Mouse (Mus musculus) cerebellum, postnatal 36 days (tissue): ENCODE measurements at regions not wholly inside any gene's neighbourhood (a gene's known extent, or its start where the extent isn't known, plus 50 kb on each side); places are given as distances from the start of the nearest gene placed in this dataset.

Source experiments
- DNase-seq, 2 experiments: peaks; one replicate each; pipeline ENCODE4 v3.0.0; 2021 to 2022; ENCODE audit warnings: mixed read lengths in 2 of 2

DNA sequence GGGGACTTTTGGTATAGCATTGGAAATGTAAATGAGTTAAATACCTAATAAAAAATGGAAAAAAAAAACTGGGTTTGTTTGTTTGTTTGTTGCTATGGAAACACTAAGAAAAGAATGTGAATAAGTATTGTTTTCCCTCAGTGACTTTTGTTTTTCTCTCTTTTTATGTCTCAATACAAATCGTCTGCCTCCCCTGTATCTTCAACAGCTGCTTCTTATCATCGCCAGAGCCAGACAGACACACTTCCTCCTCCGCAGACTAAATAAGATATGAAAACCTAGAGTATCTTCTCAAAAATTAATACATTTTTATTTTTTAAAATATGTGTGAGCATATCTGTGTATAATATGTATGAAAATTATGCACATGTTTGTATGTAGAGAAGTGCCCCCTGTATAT is 389.0 kb downstream of the Nuf2 start:
- DNase-seq = no peak

DNA sequence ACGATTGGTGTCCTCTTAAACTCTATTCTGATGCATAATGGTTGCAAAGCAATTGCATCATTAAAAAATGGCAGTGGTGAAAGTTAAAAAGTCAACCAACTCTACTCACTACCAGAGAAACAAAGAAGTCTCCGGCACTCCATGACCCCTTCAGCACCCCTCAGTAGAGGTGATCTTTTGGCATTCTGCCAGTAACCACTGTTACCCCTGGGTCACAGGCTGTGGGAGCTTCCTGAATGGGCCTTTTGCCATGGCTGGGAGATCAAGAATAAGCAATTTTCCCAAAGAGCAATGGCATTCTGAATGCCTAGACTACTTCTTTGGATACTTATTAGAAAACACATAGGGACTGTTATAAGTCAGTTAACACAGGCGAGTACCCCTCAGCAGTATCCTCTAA is 391.2 kb downstream of the Nuf2 start:
- DNase-seq = no peak

DNA sequence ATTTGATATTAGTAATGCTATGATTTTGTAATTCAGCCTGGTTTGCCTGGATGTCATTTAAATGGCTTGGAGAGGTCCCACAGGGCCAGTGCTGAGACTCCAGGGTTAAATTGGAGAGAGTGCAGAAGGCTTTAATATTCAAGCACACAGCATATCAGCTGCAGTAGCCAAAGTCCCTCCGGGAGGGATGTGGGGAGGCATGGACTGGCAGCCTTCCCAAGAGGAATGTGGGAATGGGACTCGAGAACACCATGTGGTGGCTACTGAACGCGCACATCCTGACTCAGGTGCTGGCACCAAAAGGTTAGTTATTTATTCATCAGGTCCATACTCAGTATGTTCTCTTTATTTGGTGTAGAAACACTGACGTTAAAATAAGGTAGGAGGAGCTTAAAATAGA is 391.8 kb downstream of the Nuf2 start:
- peak; percentile 8 to 16 for DNase-seq

DNA sequence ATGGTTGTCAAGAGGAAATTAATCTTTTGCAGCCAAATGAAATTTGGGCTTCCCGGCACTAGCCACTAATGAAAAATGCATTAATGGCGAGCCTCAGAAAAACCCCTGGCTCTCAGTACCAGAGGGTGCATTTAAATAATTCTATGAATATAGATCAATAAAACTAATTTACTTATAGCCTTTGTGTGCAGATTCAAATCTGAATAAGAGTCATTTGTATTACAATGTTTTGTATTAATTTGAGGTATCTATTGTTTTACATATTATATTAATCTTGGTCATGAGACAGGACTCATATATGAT is 392.1 kb downstream of the Nuf2 start:
- no peak for DNase-seq

DNA sequence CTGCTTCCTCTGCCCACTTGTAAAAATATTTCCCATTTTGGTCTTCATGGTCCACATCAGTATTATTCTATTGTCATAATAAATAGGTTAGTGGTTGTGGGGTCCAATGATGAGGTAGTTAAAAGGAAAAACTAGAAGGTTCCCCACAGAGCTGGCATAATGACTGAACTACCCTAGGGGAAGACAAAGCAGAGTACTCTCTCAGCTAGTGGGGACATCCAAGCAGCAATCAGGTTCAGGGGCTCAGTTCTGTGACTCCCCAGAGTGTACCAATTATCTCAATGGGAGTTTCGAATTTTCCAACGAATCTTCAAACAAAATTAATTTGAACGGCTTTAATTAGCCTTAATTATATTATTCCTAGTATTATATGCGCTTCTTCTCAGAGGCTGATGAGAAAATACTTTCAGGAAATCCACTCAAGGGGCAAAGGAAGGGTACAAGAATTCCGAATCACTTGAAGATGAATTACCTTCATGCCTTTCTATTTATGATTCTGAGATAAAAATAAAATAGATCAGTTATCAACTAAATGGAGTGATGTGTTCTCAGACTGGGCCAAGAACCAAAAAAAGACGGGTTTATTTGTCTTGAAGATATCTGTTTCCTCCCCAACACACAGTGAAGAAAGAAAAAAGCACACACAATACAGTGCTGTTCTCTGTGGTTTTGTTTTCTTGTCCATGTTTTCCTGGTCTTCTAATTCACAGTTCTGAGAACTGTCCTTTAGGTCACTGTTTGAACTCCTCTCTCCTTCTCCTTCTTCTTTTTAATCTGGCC is 392.7 kb downstream of the Nuf2 start:
- DNase-seq = no peak

DNA sequence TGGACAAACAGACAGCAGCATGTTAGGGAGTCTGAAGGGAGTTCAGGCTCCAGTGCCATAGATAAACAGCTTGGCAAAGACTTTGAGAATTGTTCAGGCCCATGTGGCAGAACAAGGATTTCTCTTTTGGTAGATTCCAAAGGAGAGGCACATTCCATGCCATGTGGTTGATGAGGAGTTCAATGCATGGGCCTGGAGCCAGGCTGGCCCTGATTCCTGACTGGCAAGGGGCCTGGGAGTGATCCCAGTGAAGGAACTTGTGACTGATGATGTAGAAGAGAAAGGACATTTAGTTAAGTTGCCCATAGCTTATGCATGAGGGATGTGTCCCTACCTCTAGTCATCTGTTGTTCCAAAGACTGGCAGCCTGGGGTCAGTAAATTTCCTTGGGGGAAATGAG is 395.7 kb downstream of the Nuf2 start:
- DNase-seq = no peak

DNA sequence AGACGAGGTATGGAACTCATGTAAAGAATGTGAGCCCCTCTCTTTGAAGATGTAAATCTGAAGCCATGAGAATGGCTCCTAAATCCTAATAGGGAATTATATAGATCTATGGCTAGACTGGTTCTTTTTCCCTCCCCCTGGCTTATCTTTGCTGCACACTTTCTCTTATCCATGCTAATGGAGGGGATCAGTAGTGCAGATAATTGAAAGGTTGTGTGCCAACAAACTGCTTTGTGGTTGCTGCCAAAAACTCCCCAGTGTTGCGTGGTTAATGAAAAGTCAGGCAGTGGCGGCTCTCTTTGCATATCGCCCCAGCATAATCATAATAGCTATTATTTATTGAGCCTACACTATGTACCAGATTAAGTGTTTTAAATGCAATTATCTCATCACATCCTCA is 427.6 kb downstream of the Nuf2 start:
- DNase-seq = no peak

DNA sequence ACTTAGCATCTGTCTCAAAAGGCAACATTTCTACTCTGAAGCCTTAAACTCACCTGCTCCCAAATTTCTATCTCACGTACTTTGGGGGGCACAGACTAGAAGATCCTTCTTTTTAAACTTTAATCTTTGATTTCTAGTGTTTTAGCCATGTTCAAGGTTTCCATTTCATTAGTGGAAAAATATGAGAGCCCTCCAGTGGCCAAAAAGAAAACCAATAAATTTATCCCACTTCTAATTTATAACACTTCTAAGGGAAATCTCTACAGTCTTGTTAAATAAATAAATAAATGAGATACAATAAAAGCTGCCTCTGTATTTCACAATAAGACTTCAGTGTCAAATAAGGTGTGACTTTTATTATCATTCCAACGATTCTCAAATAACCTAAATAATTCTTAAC is 428.2 kb downstream of the Nuf2 start:
- no peak for DNase-seq

DNA sequence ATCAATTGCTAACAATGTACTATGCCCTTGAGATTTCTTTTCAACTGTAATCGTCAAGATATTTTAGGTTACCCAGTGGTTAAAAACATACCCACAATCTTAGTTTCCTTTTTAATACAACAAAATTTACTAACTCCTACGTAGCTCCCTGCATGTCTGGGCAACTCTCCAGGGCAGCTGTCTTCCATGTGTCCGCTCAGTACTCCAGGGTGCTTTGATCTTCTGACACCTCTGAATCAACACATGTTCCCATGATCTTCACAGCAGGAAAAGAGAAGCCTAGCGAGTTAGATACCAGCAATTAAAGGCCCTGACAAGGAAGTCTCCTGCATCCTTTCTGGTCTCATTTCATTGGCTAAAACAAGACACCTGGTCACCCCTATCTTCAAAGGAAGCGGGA is 432.0 kb downstream of the Nuf2 start:
- no peak for DNase-seq

DNA sequence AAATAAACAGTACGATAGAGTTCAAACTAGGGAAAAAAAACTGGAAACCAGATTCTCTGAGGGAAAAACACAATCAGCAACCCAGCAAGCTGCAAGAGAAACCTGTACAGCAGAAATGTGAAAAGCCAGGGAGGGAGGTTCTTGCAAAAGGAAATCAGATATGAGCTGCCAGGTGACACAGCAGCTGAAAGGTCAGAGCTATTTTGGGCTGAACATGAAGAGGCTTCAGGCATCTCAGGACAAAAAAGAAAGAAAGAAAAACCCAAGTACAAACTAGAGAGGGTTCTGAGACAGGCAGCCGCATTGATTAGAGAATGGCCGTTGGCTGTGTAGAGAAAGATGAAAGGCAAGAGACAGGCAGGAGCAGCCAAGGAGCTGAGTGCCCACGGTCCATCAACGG is 434.5 kb downstream of the Nuf2 start:
- DNase-seq = no peak

DNA sequence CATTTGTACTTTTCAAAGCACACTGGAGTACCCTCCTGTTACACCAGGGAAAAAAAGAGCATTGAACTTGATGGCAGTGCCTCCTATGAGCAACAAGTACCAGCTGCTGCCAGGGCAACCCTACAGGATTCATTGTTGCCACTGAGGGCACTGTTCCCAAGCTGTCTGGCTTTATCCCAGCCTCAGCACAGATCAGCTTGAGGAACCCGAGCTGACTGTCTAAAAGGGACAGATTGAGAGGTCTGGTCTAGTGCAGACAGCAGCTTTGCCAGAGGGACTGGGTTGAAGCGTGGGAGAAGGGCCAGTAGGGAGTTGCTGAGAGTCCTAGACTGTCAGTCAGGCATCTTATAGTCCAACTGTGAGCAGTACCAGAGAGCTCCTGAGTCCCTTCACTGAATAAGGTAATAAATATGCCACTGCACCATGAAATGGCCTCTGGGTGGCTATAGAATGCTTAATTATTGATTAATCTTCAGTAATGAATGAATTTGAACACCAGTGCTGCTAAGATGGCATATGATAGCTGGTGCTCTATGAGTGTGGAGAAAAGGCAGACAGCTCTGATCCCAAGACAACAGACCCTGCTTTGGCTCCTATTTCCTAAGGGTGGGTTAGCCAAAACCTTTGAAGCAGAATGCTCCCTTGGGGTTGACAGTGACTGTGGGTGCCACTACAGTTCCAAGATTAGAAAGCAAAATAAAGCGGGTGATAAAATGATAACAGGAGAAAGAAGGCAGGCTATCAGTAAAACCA is 437.5 kb downstream of the Nuf2 start:
- DNase-seq = peak; percentile 14 to 19

DNA sequence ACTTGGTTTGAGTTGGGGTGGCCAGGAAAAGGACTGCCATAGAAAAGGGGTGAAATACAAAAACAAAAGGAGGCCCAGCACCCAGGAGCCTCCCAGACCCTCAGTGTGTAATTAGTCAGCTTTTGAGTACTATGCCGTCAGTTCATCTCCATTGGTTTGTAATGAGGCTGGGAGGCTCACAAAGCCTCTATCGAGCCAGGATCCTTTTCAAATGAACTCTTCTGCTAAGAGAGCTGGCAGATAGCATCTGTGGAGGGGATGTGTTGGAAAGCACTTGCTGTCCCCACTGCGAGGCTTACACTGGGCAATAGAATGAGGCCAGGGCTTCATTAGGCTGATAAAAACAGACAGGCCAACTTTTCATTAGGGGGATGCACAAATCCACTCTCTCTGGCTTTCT is 445.2 kb downstream of the Nuf2 start:
- DNase-seq = no peak

DNA sequence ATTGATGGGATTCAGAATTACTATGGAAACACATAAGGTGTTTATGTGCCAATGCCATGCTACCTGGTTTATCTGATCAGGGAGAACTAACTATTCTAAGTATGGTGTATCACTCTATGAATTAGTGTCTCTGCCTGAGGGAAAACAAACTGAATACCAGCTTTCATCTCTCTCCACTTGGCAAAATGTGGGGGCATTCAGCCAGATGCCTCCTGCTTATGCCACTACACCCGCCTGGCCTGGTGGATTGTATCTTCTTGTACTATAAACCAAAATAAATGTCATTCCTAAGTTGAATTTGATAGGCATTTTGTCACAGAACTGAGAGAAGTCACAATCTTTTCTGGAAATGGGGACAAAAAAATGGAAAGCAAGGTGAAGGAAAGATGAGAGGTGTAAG is 450.6 kb downstream of the Nuf2 start:
- DNase-seq = no peak

DNA sequence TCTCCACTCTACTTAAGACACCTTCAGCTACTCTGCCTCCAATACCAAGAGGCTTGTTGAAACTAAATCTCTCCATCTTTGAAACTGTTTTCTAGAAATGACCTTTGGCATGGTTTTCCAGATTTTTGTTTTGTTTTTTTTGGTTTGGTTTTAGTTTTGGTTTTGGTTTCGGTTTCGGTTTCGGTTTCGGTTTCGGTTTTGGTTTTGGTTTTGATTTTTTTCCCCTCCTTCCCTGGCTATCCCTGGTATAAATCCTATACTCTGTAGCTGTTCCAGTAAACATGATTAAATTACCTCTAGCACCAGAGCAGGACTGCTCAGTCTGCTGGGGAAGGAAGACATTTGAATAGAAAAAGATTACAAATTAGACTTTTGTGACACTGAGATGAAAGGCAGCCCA is 454.0 kb downstream of the Nuf2 start:
- no peak for DNase-seq

DNA sequence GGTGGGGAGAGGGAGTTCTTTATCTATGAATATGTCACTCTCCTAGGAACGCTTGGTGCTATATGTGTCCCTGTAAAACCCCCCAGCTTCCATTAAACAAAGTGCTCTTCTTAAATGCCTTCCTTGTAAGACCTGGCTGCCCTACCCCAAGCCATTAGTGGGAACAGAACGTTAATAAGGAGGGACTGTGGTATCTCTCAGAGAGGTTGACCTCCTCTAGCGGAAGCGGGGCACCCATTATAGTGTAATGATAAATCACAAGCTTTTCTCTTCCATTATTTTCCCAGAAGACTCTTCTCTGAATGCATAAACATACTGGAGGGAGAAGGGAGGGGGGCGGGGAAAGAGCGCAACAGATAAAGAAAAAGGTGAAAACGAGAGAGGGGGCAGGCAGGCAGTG is 455.3 kb downstream of the Nuf2 start:
- DNase-seq = no peak

DNA sequence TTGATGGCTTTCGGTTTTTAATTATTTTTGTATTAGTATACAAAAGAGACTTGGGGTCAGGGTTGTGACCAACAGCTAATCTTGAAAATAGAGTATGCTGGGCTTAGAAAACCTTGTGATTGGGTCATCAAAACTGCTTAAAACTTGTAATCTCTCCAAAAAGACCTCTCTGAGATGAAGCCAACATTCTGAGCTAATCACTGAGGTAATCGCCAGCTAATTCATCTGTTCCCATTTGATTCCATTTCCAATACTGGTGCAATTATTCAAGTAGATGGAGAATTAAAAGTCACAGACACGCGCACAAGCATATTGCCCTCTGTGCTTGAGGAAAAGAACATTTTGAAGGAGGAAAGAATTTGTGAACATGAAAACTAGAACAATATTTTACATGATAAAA is 459.9 kb downstream of the Nuf2 start:
- no peak for DNase-seq

DNA sequence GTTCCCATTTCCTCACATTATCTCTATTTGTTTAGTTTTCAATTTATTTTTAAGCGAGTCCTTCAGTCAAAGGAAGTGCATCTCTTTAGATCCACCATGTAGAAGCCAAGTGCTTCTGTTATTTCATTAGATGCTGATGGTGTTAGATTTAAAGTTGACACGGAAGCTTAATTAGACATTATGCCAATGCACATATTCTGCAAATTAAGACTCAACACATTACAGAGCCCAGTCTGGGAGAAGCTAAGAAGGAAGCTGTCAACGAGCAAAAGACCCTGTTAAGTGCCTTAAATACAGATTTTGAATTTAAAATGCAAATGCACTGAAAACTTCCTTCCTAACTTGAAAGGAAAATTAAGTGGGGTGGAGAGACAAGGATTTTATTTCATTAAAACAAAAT is 461.6 kb downstream of the Nuf2 start:
- DNase-seq = no peak

DNA sequence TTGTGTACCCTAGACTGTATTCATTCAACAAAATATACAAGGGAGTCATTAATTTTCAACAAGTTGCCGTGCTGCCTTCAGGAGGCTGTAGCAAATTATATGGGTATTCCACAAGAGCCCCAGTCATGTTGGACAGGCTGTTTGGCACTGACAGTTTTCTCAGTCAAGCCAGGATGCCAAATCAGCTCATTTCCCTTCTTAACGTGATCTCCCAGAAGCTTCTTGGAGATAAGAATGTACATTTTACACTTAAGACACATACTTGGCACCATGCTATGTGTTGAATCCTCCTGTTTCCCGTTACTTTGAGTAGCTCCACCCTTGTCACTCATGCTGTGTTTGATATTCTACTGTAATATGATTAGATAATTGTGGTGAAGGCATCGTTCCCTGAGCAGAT is 464.5 kb downstream of the Nuf2 start:
- no peak for DNase-seq

DNA sequence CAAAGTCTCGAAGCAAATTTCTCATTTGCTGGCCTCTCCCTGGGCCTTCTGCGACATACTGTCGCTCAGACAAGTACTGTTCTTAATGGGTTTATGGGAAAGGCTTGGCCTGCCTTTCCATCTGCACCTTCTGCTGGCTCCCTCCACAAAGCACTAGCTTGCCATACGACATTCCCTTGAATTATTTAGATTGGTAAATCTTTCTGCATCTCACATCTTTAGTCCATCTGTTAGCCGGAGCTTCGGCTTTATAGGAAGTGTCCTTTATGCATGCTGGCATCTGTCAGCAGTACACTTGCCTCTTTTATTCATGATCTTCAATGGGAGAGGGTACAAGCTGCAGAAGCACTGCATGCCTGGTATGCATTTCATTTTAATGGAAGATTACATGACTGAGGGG is 470.6 kb downstream of the Nuf2 start:
- DNase-seq = no peak

DNA sequence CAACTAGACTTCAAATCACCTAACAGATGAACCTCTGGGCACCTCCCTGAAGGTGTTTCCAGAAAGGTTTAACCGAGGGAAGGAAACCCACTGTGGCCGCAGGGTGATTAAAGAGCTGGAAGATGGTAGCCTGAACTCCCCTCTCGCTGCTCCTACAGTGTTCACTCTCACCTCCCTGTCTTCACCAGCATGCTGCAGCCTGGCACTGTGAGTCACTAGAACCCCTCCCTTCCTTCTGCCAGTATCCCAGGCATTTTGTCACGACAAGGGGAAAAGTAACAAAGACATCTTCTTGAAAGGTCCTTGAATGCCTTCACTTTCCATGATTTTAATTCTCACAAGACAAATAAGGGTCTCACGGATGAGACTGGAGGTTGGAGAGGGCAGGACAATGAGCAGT is 471.1 kb downstream of the Nuf2 start:
- no peak for DNase-seq

DNA sequence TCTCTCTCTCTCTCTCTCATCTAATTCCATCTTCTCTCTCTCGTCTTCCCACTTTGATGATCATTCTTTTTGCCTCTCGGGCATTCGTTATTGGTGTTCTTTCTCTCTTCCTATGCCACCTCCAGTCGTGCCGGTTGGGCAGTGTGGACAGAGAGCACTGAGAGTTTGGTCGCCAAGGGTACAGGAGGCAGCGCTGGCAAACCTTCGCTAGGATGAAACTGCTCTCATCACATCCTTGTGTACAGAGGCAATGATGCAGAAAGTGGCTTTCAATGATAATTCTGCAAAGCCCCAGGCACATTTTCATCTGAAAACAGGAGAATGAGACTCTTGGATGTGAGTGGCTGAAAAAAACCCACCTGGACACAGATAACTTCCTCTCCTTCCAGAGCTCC is 479.4 kb downstream of the Nuf2 start:
- DNase-seq = no peak

DNA sequence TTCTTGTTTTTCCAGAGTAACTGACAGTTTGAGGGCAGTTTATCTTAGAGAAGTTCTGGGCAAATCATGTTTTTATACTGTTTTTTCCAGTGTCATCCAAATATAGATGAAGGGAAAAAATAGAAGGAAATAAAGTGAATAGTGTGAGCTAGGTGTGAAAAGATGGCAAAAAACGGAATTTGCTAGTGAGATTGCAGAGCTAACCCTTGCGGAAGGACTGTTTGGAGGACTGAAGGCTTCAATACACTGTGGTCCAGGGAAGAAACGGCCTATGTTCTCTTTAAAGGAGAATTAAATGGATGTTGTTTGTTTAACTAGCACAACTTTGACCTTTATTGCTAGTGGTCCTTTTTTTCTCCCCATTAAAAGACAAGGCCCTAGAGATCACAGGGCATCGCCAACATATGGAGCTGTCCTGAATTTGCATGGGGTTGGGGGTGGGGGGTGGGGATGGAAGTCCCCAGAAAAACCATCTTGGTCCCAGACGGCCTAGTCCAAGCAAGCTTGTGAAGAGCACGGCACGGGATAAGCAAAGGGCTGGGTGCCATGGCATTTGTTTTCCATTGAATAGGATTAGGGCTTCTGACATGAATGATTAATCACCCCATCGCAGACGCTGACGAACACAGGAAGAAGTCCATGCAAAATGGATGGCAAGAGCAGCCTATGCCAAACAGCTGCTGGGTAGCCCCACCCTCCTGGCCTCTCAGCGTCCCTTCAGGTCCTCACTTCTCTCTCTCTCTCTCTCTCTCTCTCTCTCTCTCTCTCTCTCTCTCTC is 480.0 kb downstream of the Nuf2 start:
- no peak for DNase-seq

DNA sequence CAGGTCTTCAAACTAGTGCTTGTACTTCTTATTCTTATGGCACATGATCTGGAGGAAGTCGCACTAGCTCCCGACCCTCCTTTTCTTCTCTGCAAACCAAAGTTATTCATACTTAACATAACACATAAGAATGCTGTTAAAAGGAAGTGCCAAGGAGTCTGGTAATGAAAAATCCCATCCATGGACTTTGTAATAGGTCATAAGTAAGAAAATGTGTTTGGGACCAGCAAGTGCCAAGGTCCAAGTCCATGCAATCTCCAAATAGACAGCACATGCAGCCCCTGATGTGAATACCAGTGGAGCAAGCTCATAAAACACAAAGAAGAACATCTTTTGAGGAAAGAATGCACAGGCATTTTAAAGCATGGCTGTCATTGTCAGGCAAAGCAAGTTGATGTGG is 481.4 kb downstream of the Nuf2 start:
- no peak for DNase-seq
